Mouse (Mus musculus) central nervous system, embryonic 18 days (tissue): ENCODE measurements around the gene Amy2a1. TPM values are rescaled to one million over a fixed set of nuclear protein-coding genes. Genes with fewer than 3 reads are reported as not detected.

Experiments
- polyA plus RNA-seq: library from polyadenylated mRNA; depleted of rRNA; stranded (reverse); fragments of >200 nt; gene quantifications from 2 replicates; pipeline ENCODE4 v1.2.3, GENCODE M21; 2012; rRNA removed

Gene Amy2a1
- 0.08 and 0.23 TPM in 2 replicates for polyA plus RNA-seq

GRCm38 (mm10) chr3:113532328-113532727 is at the start of gene Amy2a1:
Gene Amy2a1, minus strand, starts transcription at chr3:113532428.

Other genes starting within 250 kb of the Amy2a1 start
- 0.17 and 0.20 TPM in 2 replicates for gene Amy2a4, start 241.0 kb downstream of the Amy2a1 start, polyA plus RNA-seq
- 0.17 and 0.20 TPM in 2 replicates for gene Amy2a3, start 208.4 kb downstream of the Amy2a1 start, polyA plus RNA-seq
- 0.17 and 0.20 TPM in 2 replicates for gene Amy2a2, start 175.8 kb downstream of the Amy2a1 start, polyA plus RNA-seq
- 92.9 and 105 TPM in 2 replicates for gene Amy1, start 74.3 kb upstream of the Amy2a1 start, polyA plus RNA-seq
- 62.9 and 73.3 TPM in 2 replicates for gene Rnpc3, start 97.7 kb upstream of the Amy2a1 start, polyA plus RNA-seq